Mouse (Mus musculus): Measurements from ENCODE around the gene Surf4.
"Not testable (repeated sequence)": the region's sequence is repeated elsewhere in the genome, so short reads cannot be mapped to it uniquely, and the experiment has no call there.

Surf4 gene

DNA sequence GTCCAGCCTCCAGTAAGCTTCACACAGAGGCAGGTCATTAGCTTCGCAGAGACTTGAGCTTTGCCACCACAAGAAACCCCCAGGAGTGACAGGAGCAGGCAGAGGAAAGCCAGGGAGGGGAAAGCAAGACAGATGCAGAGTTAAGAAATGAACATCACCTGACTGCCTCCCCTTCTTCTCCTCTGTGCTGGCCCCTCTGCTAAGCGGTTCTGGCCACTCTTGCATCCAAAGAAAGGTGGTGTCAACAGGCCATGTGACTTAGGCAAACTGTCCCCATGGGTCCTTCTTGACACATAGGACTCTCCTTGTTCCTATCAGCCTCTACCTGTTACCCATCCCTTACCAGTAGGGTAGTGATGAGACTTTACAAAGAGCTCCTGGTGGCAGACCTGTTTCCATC, 27.8 kb downstream of the Surf4 start:
- in situ Hi-C loops (cut with MboI; ENCODE audit: low sequenced_read_pairs) = no loop called here

DNA sequence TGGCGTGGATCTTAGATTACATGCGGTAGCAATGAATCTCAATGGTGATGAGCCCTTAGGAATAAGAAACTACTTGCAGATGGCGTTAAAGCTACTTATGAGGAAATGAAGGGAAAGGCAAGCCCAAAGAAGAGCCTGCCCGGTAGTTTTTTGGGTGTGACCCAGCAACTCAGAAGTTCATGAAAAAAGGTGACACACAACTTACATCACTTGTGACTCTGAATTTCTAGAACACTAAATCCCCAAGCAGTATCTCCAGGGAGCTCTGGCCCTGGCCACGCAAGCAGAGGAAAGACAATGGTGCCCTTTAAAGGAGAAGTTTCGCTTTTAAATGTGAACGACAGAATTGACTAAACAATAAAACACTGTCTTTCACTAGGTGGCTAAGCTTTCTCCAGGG, 30.4 kb downstream of the Surf4 start:
- in situ Hi-C loops (cut with MboI; ENCODE audit: low sequenced_read_pairs) = no loop called here

- in situ Hi-C loops (cut with MboI; ENCODE audit: low sequenced_read_pairs) = no loop called here
These were observed 31.1 kb downstream of the Surf4 start, which contains the start of gene Surf6 for GRCm38 (mm10) chr2:26902467-26903220. Gene Surf6, minus strand, starts transcription at chr2:26902879.

DNA sequence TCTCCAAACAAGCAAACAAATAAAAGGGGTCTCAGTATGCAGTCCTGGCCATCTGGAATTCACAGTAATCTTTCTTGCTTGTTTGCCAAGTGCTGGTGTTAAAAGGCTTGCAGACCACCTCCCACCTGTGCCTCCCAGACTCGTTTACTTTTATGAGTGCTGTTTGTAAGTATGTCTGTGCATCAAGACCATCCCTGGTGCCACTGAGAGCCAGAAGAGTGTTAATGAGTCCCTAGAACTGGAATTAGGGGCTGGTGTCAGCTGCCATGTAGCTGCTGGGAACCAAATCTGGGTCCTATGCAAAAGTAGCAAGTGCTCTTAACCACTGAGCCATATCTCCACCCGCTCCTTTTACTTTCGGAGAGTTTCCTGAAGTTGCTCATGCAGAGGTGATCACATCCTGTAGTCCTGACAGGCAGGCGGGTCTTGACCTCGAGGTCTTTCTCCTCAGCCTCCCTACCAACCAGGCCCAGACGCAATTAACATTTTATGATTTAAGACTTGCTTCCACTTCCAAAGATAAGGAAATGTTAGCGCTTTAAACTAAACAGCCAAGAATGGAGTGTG, 31.8 kb downstream of the Surf4 start:
- in situ Hi-C loops (cut with MboI; ENCODE audit: low sequenced_read_pairs) = no loop called here

- in situ Hi-C loops (cut with MboI; ENCODE audit: low sequenced_read_pairs) = no loop called here
These were observed 33.0 kb downstream of the Surf4 start for GRCm38 (mm10) chr2:26900731-26901130.

DNA sequence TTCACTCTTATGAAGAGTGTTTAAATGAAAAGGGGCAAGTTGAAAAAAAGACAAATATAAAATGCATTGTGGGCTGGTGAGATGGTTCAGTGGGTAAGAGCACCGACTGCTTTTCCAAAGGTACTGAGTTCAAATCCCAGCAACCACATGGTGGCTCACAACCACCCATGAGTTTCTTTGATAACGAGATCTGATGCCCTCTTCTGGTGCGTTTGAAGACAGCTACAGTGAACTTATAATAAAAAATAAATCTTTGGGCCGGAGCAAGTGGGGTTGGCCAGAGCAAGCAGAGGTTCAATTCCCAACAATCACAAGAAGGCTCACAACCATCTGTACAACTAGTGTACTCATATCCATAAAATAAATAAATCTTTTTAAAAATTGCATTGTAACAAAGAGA, 37.8 kb downstream of the Surf4 start:
- in situ Hi-C loops (cut with MboI; ENCODE audit: low sequenced_read_pairs) = no loop called here

DNA sequence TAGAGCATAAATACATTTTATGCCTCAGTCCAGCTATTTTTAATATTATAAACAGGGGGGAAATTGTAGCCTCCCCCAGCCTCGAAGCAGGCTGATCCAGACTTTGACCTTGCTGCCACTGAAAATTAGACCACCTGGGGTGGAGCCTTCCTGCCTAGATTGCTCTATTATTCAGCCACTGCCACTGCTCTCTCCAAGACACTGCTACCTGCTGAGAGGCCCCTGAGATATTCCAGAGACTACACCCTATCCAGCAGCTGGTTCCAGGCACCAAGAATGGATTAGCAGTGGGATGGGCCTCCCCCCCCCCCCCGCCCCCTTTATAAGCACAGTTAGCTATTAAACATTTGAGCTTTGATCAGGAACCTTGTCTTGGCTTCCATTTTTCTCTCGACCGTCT, 47.6 kb downstream of the Surf4 start:
- in situ Hi-C loops (cut with MboI; ENCODE audit: low sequenced_read_pairs) = not testable (repeated sequence)

DNA sequence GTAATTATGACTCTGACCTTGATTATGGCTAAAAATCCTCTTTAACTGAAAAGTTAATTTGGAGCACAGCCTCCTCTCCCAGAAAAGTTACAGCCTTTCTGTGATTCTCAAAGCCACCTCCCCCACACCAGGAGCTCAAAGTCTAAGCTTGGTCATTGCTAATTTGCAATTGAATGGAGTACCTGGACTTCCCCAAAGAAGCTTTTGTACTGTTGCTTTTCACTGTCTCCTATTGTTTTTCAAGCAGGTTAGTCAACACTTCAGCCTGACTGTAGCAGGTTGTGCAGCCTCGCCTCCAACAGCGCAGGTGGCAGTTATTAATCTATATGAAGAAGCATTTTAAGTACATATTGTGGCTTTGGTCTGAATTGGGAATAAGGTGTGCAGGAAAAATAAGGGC, 48.2 kb downstream of the Surf4 start:
- in situ Hi-C loops (cut with MboI; ENCODE audit: low sequenced_read_pairs) = not testable (repeated sequence)

- in situ Hi-C loops (cut with MboI; ENCODE audit: low sequenced_read_pairs) = no loop called here
These were observed 55.2 kb downstream of the Surf4 start for GRCm38 (mm10) chr2:26878571-26878970.

GRCm38 (mm10) chr2:26870666-26871065, 63.1 kb downstream of the Surf4 start:
- in situ Hi-C loops (cut with MboI; ENCODE audit: low sequenced_read_pairs) = no loop called here

Measured in CH12F3 (cell line).